Comparison of ENCODE assay signal across 10 mouse cellular contexts in the genomic region with DNA sequence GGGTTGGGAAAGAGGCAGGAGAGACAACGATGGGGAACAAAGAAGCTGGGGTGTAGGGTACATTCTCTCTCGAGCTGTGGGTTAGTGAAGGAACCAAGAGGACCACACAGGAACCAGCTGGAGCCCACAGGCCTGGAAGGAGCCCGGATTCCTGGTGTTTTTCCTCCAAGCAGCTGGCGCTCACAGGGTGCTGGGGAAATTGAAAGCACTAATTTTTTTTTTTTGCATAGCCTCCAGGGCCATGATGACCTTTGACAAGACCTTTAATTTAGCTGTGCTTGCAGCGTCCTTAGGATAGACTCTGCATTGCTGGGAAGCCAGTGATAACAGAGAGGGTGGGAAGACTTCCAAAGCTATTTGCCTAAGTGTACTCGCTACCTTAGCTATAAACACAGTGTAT. TPM values are rescaled to one million over a fixed set of nuclear protein-coding genes. Genes with fewer than 3 reads are reported as not detected.
A peak's percentile ranks its signal among the peaks of the same experiment; 100 is the strongest.
DNase-seq lines count a peak whose midpoint lies in the region; ATAC-seq and TF ChIP-seq lines count a peak whose summit lies in the region.
"Had no signal": no experiment of that assay in that cellular context is flagged by ENCODE, and none has a peak within 500 bp of the region (broad histone marks: within the 10 kb centered on the region; RNA-seq: fewer than 3 reads in every experiment).

No protein-coding gene starts in this region.

- ATAC-seq in midbrain, embryonic 12.5 days (ENCODE audit: low FRiP score, low read depth): no peak
- no peak for ATAC-seq in midbrain, embryonic 14.5 days (ENCODE audit: low FRiP score, low TSS enrichment)
- ATAC-seq in granulocyte monocyte progenitor cell, adult 5-6 weeks (replicated peaks; ENCODE audit: poor library complexity, severe bottlenecking): peak; percentile 26
- no peak for ATAC-seq in megakaryocyte progenitor cell, adult 5-6 weeks (replicated peaks; ENCODE audit: poor library complexity)

- no peaks in the 10 kb centered on the region for H3K9me3 ChIP-seq in heart, embryonic 10.5 days
- H3K9me3 ChIP-seq in midbrain, embryonic 12.5 days: no peaks in the 10 kb centered on the region
- H3K9me3 ChIP-seq in midbrain, embryonic 14.5 days (ENCODE audit: control insufficient read depth, low read length): no peaks in the 10 kb centered on the region

- H3K4me3 ChIP-seq in heart, embryonic 10.5 days: 0 out of 2 replicates have a peak overlapping the region, but pooled peaks have one; percentile 0
- no peak overlapping the region for H3K4me3 ChIP-seq in midbrain, embryonic 12.5 days
- no peak overlapping the region for H3K4me3 ChIP-seq in midbrain, embryonic 14.5 days (replicated peaks; ENCODE audit: low read depth, low read length)
- H3K4me3 ChIP-seq in small intestine, adult 2 months (ENCODE audit: low read depth, low read length): no peak overlapping the region

- TF ChIP-seq CTCF in small intestine, adult 2 months (IDR thresholded peaks at IDR 0.05; ENCODE audit: extremely low read depth, insufficient read length, insufficient replicate concordance, low read depth, low read length): no peak

- no peak for TF ChIP-seq POLR2A in small intestine, adult 2 months (IDR thresholded peaks at IDR 0.05; ENCODE audit: low read depth, low read length)

- H3K36me3 ChIP-seq in heart, embryonic 10.5 days: no peaks in the 10 kb centered on the region
- no peaks in the 10 kb centered on the region for H3K36me3 ChIP-seq in midbrain, embryonic 12.5 days
- no peaks in the 10 kb centered on the region for H3K36me3 ChIP-seq in midbrain, embryonic 14.5 days (ENCODE audit: control insufficient read depth, insufficient read depth, low read length)
- H3K36me3 ChIP-seq in small intestine, adult 2 months (ENCODE audit: control insufficient read depth, insufficient read depth, low read length): no peaks in the 10 kb centered on the region

- no peak overlapping the region for H3K4me2 ChIP-seq in midbrain, embryonic 12.5 days (replicated peaks)
- no peak overlapping the region for H3K4me2 ChIP-seq in midbrain, embryonic 14.5 days (ENCODE audit: low read length)

- H3K27me3 ChIP-seq in heart, embryonic 10.5 days (ENCODE audit: insufficient read depth, poor library complexity, severe bottlenecking): no peaks in the 10 kb centered on the region
- no peaks in the 10 kb centered on the region for H3K27me3 ChIP-seq in midbrain, embryonic 12.5 days
- no peaks in the 10 kb centered on the region for H3K27me3 ChIP-seq in midbrain, embryonic 14.5 days (ENCODE audit: control insufficient read depth, insufficient read depth, low read length)
- no peaks in the 10 kb centered on the region for H3K27me3 ChIP-seq in small intestine, adult 2 months (ENCODE audit: control insufficient read depth, insufficient read depth, low read length)

- H3K9ac ChIP-seq in midbrain, embryonic 12.5 days (replicated peaks): no peak overlapping the region
- no peak overlapping the region for H3K9ac ChIP-seq in midbrain, embryonic 14.5 days (replicated peaks; ENCODE audit: low read length)

- H3K27ac ChIP-seq in heart, embryonic 10.5 days: peak overlapping the region; percentile 95
- H3K27ac ChIP-seq in midbrain, embryonic 12.5 days (replicated peaks): peak overlapping the region; percentile 88; the same call in 1 of the 2 replicates
- H3K27ac ChIP-seq in midbrain, embryonic 14.5 days (replicated peaks; ENCODE audit: low read depth, low read length): no peak overlapping the region
- H3K27ac ChIP-seq in small intestine, adult 2 months (ENCODE audit: insufficient read depth, low read depth, low read length): peak overlapping the region; percentile 91

- no peak for DNase-seq in heart, embryonic 10.5 days (ENCODE audit: low spot score)
- DNase-seq in heart, postnatal 4 days: no peak
- no peak for DNase-seq in midbrain, embryonic 14.5 days
- no peak for DNase-seq in gastrocnemius, postnatal 25 days
- DNase-seq: cerebellum, postnatal 10 days; lung, postnatal 36 days had no signal

- 64% methylated on average over 6 of the region's 6 CpGs for WGBS in heart, embryonic 10.5 days
- WGBS in midbrain, embryonic 12.5 days: 63% methylated on average over 6 of the region's 6 CpGs
- 67% methylated on average over 6 of the region's 6 CpGs for WGBS in midbrain, embryonic 14.5 days
- 14% methylated on average over 6 of the region's 6 CpGs for WGBS in small intestine, adult 2 months

- peaks cover 56% of the 10 kb centered on the region for H3K4me1 ChIP-seq in heart, embryonic 10.5 days
- peaks cover 39% of the 10 kb centered on the region for H3K4me1 ChIP-seq in midbrain, embryonic 12.5 days
- H3K4me1 ChIP-seq in midbrain, embryonic 14.5 days (ENCODE audit: control insufficient read depth, insufficient read depth, low read length): peaks cover 20% of the 10 kb centered on the region
- peaks cover 30% of the 10 kb centered on the region; the same call in 1 of the 2 replicates for H3K4me1 ChIP-seq in small intestine, adult 2 months (ENCODE audit: control insufficient read depth, insufficient read depth, insufficient read length, low read length)

RNA-seq across cellular contexts. Expression of gene Sema4b, which starts 1.7 kb away (rescaled TPM):
- 7.8 and 8.9 TPM in 2 replicates for polyA plus RNA-seq in heart, embryonic 10.5 days (2016; fragmentation: Nextera tagmentation; extraction: Ambion mirVana)
- total RNA-seq in heart, postnatal 4 days (2021): 10 to 100 TPM; 14.3 to 16.1 TPM
- 17.7 and 20.9 TPM in 2 replicates for polyA plus RNA-seq in midbrain, embryonic 12.5 days (2016; fragmentation: Nextera tagmentation; extraction: Ambion mirVana)
- polyA plus RNA-seq in midbrain, embryonic 14.5 days (2014; fragmentation: Nextera tagmentation; extraction: Ambion mirVana): 19.8 and 21.9 TPM in 2 replicates
- 6.2 and 6.6 TPM in 2 replicates for total RNA-seq in granulocyte monocyte progenitor cell, adult 5-6 weeks (2014; fragmentation: Nextera tagmentation)
- total RNA-seq in granulocyte monocyte progenitor cell, adult 5-6 weeks (2017): 3.6 and 4.4 TPM in 2 replicates
- 47.9 and 84.4 TPM in 2 replicates for polyA plus RNA-seq in small intestine, adult 2 months (2012; rRNA removed)
- 6.6 and 7.7 TPM in 2 replicates for total RNA-seq in megakaryocyte progenitor cell, adult 5-6 weeks (2015)
- total RNA-seq in megakaryocyte progenitor cell, adult 5-6 weeks (2017): 5.3 and 8.1 TPM in 2 replicates
- 1 to 10 TPM; 1.6 to 2.5 TPM for total RNA-seq in gastrocnemius, postnatal 25 days (2021)

RNA-seq across cellular contexts. Expression of gene Cib1, which starts 47.6 kb away (rescaled TPM):
- 61.9 and 74.9 TPM in 2 replicates for polyA plus RNA-seq in heart, embryonic 10.5 days (2016; fragmentation: Nextera tagmentation; extraction: Ambion mirVana)
- total RNA-seq in heart, postnatal 4 days (2021): 10 to 100 TPM; 26.2 to 27.7 TPM
- 41.3 and 42.3 TPM in 2 replicates for polyA plus RNA-seq in midbrain, embryonic 12.5 days (2016; fragmentation: Nextera tagmentation; extraction: Ambion mirVana)
- 24.2 and 26.7 TPM in 2 replicates for polyA plus RNA-seq in midbrain, embryonic 14.5 days (2014; fragmentation: Nextera tagmentation; extraction: Ambion mirVana)
- total RNA-seq in granulocyte monocyte progenitor cell, adult 5-6 weeks (2014; fragmentation: Nextera tagmentation): 45.3 and 77.8 TPM in 2 replicates
- total RNA-seq in granulocyte monocyte progenitor cell, adult 5-6 weeks (2017): 25.0 and 67.5 TPM in 2 replicates
- polyA plus RNA-seq in small intestine, adult 2 months (2012; rRNA removed): 318 and 530 TPM in 2 replicates
- 65.0 and 67.2 TPM in 2 replicates for total RNA-seq in megakaryocyte progenitor cell, adult 5-6 weeks (2015)
- 32.7 and 43.8 TPM in 2 replicates for total RNA-seq in megakaryocyte progenitor cell, adult 5-6 weeks (2017)
- 1 to 10 TPM; 5.8 to 8.5 TPM for total RNA-seq in gastrocnemius, postnatal 25 days (2021)

RNA-seq across cellular contexts. Expression of gene Gdpgp1, which starts 47.7 kb away (rescaled TPM):
- polyA plus RNA-seq in heart, embryonic 10.5 days (2016; fragmentation: Nextera tagmentation; extraction: Ambion mirVana): 5.2 and 5.8 TPM in 2 replicates
- total RNA-seq in heart, postnatal 4 days (2021): 1 to 10 TPM; 2.5 to 2.6 TPM
- polyA plus RNA-seq in midbrain, embryonic 12.5 days (2016; fragmentation: Nextera tagmentation; extraction: Ambion mirVana): 4.0 and 4.6 TPM in 2 replicates
- 4.0 TPM in 2 replicates for polyA plus RNA-seq in midbrain, embryonic 14.5 days (2014; fragmentation: Nextera tagmentation; extraction: Ambion mirVana)
- total RNA-seq in granulocyte monocyte progenitor cell, adult 5-6 weeks (2014; fragmentation: Nextera tagmentation): 4.5 and 10.0 TPM in 2 replicates
- 1.9 and 3.0 TPM in 2 replicates for total RNA-seq in granulocyte monocyte progenitor cell, adult 5-6 weeks (2017)
- 2.3 and 3.2 TPM in 2 replicates for polyA plus RNA-seq in small intestine, adult 2 months (2012; rRNA removed)
- 7.1 TPM in 2 replicates for total RNA-seq in megakaryocyte progenitor cell, adult 5-6 weeks (2015)
- total RNA-seq in megakaryocyte progenitor cell, adult 5-6 weeks (2017): 2.0 and 2.4 TPM in 2 replicates
- total RNA-seq in gastrocnemius, postnatal 25 days (2021): under 1 TPM; 0.77 to 0.91 TPM
